Mouse (Mus musculus) heart, postnatal 36 days (tissue): ENCODE data around the gene Schip1. TPM values are rescaled to one million over a fixed set of nuclear protein-coding genes. Genes with fewer than 3 reads are reported as not detected.

Source experiments
- DNase-seq, 2 experiments: peaks; one replicate each; pipeline ENCODE4 v3.0.0; 2021 to 2022
- intact Hi-C: fragments of 180-260 bp; cut with DNase I; formaldehyde crosslinking; loops from one replicate; pipeline ENCODE4 v1.15.1; 2025
- total RNA-seq, 2 experiments: library from RNA; stranded (reverse); gene quantifications; 2 replicates each; pipeline ENCODE4 v1.2.3; 2021

Schip1 gene
- total RNA-seq, 2 experiments from 2014 or later, result 178 to 194 TPM

GRCm38 (mm10) chr3:68377452-68378198 lies 313.0 kb downstream of the Schip1 start:
- intact Hi-C loops, result no loop called here

GRCm38 (mm10) chr3:68378799-68379198 lies 314.2 kb downstream of the Schip1 start:
- intact Hi-C loops, result no loop called here
- no peak for DNase-seq

More at GRCm38 (mm10) chr3:68377452-68378198, 313.0 kb downstream of the Schip1 start:
- no peak for DNase-seq

- no peak for DNase-seq
- intact Hi-C loops, result no loop called here
These were observed 314.6 kb downstream of the Schip1 start for GRCm38 (mm10) chr3:68379242-68379641.

- intact Hi-C loops, result no loop called here
- no peak for DNase-seq
These were observed 319.1 kb downstream of the Schip1 start for GRCm38 (mm10) chr3:68383672-68384071.

- intact Hi-C loops, result no loop called here
- DNase-seq, result no peak
These were observed 320.9 kb downstream of the Schip1 start for GRCm38 (mm10) chr3:68385544-68385943.

GRCm38 (mm10) chr3:68388023-68388422 lies 323.4 kb downstream of the Schip1 start:
- intact Hi-C loops, result no loop called here
- no peak for DNase-seq

GRCm38 (mm10) chr3:68393578-68393977 lies 329.0 kb downstream of the Schip1 start:
- intact Hi-C loops, result no loop called here
- DNase-seq, result no peak

GRCm38 (mm10) chr3:68398691-68399090 lies 334.1 kb downstream of the Schip1 start:
- no peak for DNase-seq
- intact Hi-C loops, result no loop called here

- no peak for DNase-seq
These were observed 335.5 kb downstream of the Schip1 start for GRCm38 (mm10) chr3:68400121-68400520.

GRCm38 (mm10) chr3:68403343-68403742 lies 338.7 kb downstream of the Schip1 start:
- DNase-seq, result no peak
- intact Hi-C loops, result no loop called here

More at GRCm38 (mm10) chr3:68400121-68400520, 335.5 kb downstream of the Schip1 start:
- intact Hi-C loops, result no loop called here

GRCm38 (mm10) chr3:68403783-68404217 lies 339.2 kb downstream of the Schip1 start:
- no peak for DNase-seq
- intact Hi-C loops, result no loop called here

- intact Hi-C loops, result no loop called here
- no peak for DNase-seq
These were observed 341.1 kb downstream of the Schip1 start for GRCm38 (mm10) chr3:68405724-68406123.

GRCm38 (mm10) chr3:68412262-68412661 lies 347.7 kb downstream of the Schip1 start:
- intact Hi-C loops, result no loop called here
- no peak for DNase-seq

- intact Hi-C loops, result no loop called here
- no peak for DNase-seq
These were observed 355.2 kb downstream of the Schip1 start for GRCm38 (mm10) chr3:68419792-68420191.

GRCm38 (mm10) chr3:68420927-68421326 lies 356.3 kb downstream of the Schip1 start:
- no peak for DNase-seq
- intact Hi-C loops, result no loop called here

- intact Hi-C loops, result no loop called here
- DNase-seq, result no peak
These were observed 357.2 kb downstream of the Schip1 start for GRCm38 (mm10) chr3:68421849-68422248.

GRCm38 (mm10) chr3:68428081-68428480 lies 363.5 kb downstream of the Schip1 start:
- DNase-seq, result no peak

GRCm38 (mm10) chr3:68434435-68434834 lies 369.8 kb downstream of the Schip1 start:
- intact Hi-C loops, result no loop called here
- no peak for DNase-seq

More at GRCm38 (mm10) chr3:68428081-68428480, 363.5 kb downstream of the Schip1 start:
- intact Hi-C loops, result no loop called here

- intact Hi-C loops, result no loop called here
- no peak for DNase-seq
These were observed 370.3 kb downstream of the Schip1 start for GRCm38 (mm10) chr3:68434897-68435296.

- DNase-seq, result no peak
These were observed 383.9 kb downstream of the Schip1 start for GRCm38 (mm10) chr3:68448480-68448879.

GRCm38 (mm10) chr3:68451634-68452033 lies 387.0 kb downstream of the Schip1 start:
- DNase-seq, result no peak

More at GRCm38 (mm10) chr3:68448480-68448879, 383.9 kb downstream of the Schip1 start:
- intact Hi-C loops, result no loop called here

GRCm38 (mm10) chr3:68453266-68453665 lies 388.7 kb downstream of the Schip1 start:
- intact Hi-C loops, result no loop called here
- DNase-seq, result peak; percentile 11 to 25

More at GRCm38 (mm10) chr3:68451634-68452033, 387.0 kb downstream of the Schip1 start:
- intact Hi-C loops, result no loop called here
